Mouse (Mus musculus): ENCODE measurements around the gene Efcab5.

GRCm38 (mm10) chr11:77230765-77231164 lies 42.0 kb upstream of the Efcab5 start:
- TF ChIP-seq CTCF (IDR thresholded peaks at IDR 0.05; ENCODE audit: low read depth) = no peak
- no peak for TF ChIP-seq EP300 (IDR thresholded peaks at IDR 0.05; ENCODE audit: low read depth)

Measured in heart, postnatal 0 days (tissue).